Mouse (Mus musculus): ENCODE measurements around the gene Tmem132b.

Gene Tmem132b

DNA sequence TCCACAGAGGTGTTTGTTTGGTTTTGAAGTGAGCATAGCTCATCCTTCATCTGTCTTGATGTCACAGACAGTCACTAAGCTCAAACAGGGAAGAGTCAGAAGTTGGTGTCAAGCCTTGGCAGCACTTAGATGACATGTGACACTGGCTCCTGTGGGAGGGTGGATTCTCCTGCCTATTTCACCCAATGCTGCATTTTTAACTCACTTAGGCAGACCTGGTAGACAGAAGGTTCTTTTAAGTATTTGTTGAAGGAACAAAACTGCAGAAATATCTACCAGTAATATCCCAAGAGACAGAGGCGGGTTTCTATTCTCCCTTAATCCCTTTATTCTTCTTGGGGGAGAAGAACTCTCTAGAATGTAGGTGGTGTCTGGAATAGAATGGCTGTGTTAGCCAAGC lies 226.9 kb downstream of the Tmem132b start:
- in situ Hi-C loops (cut with MboI, MseI), result no loop called here

DNA sequence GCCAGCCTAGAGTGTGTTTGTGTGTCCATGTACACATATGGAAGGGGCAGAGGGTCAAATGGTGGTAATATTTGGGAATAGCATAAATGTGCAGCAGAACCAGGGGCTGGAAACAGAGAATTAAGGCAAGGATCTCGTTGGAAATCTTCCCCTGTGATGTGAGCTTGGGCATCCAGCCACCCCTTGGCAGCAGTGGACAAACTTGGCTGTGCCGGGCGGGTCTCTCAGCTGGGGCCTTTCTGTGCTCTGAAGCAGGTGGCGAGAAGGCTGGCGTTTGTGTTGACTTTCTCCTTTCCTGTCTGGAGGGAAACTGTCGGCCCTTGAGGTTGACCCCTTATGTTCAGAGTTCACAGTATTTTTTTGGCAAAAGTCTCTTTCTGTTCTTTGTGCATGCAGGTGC lies 235.4 kb downstream of the Tmem132b start:
- in situ Hi-C loops (cut with MboI, MseI), result no loop called here

DNA sequence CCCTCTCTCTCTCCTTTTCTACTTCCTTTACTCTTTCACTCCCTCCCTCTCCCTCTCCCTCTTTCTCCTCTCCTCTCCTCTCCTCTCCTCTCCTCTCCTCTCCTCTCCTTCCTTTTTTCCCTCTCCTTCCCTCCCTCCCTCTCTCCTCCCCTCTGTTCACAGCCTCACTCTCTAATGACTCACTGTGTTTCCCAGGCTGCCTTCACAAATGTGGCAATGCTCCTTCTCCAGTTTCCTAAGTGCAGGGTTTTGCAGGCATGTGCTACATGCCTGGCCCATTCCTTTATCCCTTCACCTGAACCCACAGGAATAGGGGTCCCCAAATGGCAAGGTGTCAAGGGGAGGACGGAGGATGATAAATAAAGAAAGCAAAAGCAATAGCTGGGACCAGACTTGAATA lies 236.4 kb downstream of the Tmem132b start:
- in situ Hi-C loops (cut with MboI, MseI), result no loop called here

DNA sequence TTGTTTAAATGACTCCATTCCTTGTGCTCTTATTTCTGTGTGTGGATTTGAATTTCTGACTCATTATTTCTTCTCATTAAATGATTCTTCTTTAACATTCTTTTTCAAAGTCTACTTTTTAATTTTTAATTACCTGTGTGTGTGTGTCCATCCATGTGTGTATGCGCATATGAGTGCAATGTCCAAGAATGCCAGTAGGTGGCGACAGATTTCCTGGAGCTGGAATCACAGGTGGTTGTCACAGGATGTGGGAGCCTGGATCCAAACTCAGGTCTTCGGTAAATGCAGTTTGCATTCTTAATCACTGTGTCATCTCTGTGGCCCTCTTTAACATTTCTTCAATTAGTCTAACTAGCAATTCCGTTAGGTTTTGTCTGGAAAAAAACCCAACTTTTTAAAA lies 240.7 kb downstream of the Tmem132b start:
- in situ Hi-C loops (cut with MboI, MseI), result no loop called here

DNA sequence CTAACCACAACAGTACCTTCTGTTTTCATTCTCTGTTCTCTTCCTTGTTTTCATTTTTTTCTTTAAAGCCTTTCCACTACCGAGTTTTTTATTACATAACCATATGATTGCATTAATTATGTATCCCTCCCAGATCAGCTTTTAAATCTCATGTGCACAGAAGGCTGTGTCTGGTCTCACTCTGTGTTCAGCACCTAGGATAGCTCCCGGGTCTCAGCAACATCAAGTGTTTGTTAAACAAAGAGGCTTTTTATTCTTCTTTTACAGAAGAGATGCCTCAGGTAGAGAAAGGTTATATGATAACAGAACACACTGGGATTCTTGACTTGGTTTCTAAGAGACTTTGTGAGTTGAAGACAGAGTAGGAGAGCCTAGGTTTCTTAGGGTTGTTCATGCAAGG lies 241.2 kb downstream of the Tmem132b start:
- in situ Hi-C loops (cut with MboI, MseI), result no loop called here

DNA sequence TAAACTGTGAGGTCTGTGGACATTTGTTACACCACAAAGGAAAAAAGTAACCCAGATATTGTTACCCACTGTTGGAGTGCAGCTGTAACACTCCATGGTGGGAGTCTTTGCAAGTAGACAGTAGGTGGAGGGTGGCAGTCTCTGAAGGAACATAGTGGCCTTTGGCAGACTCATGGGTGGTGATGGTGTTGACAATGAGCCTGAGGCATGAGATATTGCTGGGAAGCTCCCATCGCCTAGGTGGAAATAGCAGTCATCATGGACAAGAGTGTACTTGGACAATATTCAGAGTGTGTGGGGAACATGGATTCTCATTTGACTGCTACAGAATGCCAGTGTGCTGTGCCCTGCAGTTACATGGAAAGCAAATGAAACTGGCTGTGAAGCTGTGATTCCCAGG lies 248.8 kb downstream of the Tmem132b start:
- in situ Hi-C loops (cut with MboI, MseI), result no loop called here

DNA sequence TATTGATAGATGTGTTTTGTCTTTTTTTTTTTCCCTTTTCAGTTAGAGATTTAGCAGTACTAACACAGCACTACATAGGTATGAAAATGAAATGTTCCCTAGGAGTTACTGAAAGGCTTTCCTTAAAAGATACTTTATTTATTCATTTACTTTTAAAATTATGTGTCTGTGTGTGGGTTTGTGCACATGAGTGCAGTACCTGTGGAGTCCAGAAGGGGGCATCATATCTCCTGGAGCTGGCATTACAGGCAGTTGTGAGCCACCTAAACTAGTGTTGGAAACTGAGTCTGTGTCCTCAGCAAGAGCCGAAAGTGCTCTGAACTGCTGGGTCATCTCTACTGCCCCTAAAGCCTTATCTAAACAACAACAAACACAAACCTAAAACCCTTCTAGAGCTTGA lies 261.1 kb downstream of the Tmem132b start:
- in situ Hi-C loops (cut with MboI, MseI), result no loop called here

DNA sequence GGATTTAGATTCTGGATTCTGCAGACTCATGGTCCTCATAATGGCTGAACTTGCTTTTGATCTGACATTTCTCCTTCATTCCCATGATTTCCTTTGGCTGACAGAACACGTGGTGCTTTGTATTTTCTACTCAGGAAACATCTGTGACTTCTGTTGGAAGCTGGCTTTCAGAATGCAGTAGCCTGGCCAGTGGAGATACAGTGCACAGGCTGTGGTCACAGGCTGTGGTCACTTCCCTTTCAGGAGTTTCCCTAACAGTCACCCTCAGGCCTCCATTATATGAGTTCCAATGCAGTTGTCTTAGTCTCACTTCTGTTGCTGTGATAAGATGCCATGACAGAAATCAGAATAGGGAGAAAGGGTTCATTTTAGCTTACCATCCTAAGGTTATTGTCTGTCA lies 262.7 kb downstream of the Tmem132b start:
- in situ Hi-C loops (cut with MboI, MseI), result no loop called here

DNA sequence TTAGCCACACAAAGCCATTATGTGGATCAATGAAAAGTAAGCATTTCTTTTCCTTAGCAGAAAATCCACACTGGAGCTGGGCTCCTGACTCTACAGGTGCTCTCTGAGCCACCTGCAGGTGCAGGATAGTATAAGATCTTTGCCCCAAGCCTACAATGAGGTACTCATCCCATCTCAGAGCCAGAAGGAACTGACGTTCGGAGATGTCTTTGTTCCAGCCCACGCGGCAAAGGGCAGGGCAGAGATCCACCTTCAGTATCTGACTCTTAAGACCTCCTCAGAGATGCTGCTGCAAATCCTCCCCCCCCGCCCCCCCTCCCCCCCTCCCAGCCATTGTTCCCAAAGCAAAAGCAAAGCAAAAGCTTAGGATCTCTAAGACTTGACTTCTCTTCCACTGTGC lies 268.0 kb downstream of the Tmem132b start:
- in situ Hi-C loops (cut with MboI, MseI), result no loop called here

DNA sequence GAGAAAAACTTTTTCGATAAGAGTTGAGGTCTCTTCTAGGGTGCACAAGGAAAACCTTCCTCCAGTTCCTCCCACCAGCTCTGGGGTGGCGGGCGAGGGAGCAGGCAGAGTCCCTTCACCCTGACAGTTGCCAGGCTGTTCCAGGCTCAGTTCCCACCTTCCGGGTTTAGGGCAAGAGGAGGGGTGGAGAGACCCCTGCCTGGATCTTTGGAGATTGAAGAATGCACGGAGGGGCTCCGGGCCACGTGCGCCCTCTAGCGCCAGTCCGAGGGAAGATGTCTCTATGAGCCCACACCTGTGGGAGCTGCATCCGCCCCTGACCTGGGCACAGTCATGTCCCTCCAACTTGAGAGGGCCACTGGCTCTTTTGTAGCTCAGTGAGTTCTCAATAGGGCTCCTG lies 268.5 kb downstream of the Tmem132b start:
- in situ Hi-C loops (cut with MboI, MseI), result no loop called here

DNA sequence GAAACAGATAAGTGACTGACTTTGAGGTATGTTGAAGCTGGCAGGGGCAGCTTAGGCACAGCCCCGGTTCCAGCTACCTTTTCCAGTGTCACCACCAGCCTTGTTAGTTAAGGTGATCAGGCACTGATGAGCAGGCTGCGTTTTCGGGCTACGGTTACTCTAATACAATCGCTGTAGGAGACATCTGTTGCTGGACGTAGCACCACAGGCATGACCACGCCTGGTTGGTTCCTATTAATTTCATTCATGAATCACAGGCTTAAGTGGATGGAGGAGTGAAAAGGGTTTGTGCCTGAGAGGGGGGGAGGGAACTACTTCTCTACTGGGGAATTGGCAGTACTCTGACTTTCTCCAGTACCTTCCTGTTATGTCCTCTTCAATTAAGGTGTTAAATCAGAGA lies 271.2 kb downstream of the Tmem132b start:
- in situ Hi-C loops (cut with MboI, MseI), result no loop called here

DNA sequence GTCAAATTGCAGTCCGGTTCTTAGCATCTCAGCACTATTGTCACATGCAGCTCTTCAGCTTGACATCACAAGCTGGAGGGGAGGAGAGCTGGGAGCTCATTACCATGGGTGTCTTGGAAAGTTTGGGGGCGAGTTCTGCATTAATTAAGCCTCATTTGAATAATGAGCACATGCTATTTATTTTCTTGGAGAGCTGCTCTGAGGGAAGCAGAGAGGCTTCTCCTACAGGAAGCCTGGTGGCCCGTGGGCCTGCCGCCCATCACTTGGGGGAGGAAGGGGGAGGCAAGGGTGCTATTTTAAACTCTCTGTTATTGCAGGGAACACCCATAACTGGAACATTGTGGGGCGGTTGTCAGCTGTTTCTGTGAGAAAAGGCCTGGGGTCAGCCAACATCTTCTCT lies 273.8 kb downstream of the Tmem132b start:
- in situ Hi-C loops (cut with MboI, MseI), result no loop called here

DNA sequence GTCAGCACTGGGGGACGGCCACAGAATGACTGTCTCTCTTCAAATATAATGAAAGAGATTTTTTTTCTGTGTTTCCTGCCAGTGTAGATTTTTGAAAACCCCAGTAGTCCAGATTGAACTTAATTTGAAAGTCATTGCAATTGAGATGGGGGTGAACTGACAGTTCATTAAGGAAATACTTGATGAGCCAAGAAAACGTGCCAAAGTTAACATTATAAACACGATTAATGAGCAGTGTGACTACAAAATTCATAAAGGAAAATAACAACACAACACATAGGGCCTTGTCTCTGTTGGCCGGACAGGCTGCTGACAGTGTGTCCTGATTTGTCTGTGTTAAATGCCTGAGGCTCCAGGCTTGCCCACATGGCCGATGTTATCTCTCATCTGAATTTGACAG lies 276.3 kb downstream of the Tmem132b start:
- in situ Hi-C loops (cut with MboI, MseI), result no loop called here

DNA sequence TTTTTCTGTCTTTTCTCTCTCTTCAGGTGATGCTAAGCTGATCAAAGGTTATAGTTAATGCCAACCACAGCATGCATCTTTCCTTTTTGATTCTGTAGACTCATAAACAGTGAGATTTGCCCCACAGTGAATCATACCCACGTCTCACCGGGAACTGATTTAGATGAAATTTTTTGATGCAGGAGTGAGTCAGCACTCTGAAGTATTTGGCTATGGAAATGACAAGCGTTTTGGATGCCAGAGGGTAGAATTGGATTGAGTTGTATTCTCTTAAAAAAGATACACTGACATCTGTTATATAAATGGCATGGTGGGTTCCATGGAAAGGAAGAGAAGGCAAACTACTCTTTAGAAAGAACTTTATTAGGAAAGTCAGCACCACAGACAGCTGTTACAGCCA lies 297.8 kb downstream of the Tmem132b start:
- in situ Hi-C loops (cut with MboI, MseI), result no loop called here

DNA sequence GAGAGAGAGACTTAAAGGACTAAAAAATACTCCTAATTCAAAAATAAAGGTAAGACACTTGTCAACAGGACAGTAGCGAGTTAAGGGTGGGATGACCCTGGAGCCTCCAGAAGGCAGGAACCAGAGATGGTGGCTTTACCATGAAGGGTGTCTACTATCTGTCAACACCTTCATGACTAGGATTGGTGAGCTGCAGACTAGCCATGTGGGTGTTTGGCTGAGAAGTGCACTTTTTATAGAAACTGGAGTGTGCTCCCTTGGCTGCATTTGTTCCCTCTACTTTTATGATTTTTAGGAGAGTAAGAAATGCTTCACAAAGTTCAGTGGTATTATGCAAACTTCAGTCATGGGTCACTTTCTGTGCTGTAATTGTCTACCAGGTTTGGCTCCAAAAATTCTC lies 304.3 kb downstream of the Tmem132b start:
- in situ Hi-C loops (cut with MboI, MseI), result no loop called here

DNA sequence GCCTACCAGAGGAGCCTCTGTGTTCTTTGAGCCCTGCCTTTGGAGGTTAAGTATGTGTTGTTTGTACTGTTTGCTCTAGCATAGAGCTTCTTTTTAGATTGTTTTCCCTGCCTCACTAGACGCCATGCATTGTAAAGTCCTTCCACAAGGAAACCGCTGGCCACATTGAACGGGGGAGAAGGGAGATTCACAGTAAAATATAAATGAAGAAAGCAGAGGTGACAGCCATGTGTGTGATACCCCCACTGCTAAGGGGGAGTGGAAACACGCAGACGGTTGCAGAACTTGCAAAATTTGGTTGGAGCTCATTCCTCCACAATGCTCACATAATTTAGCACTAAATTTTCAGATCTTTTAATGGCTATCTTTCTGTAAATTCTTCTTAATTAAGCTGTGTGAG lies 305.2 kb downstream of the Tmem132b start:
- in situ Hi-C loops (cut with MboI, MseI), result no loop called here
